Mouse (Mus musculus): Measurements from ENCODE around the gene Natd1. TPM values are rescaled to one million over a fixed set of nuclear protein-coding genes. Genes with fewer than 3 reads are reported as not detected.

Gene Natd1
- polyA plus RNA-seq, 1 experiment from 2014 or later = 20.1 TPM

DNA sequence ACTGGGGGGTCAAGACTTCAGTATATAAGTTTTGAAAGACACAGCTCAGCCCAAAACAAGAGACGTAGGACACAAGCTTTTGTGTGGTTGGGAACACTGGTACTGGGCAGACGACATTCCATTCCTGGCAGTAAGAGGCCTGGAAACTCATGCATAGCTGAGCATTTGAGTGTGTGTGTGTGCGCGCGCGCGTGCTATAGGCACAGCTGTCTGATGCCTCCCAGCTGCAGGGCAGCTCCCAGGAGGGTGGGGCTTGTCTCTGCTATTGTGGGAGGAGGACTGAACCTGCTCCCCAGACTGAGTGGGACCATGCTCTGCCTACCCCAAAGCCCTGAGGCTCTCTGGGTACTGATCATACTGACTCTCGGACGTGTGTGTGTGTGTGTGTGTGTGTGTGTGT is 26.8 kb upstream of the Natd1 start:
- Histone ChIP-seq H3K27ac (peak overlapping the region; percentile 42; the same call in 1 of the 2 replicates), H3K36me3 (replicated peaks) (peaks cover 51% of the 10 kb centered on the region), H3K27me3 (ENCODE audit: poor library complexity, severe bottlenecking) (no peaks in the 10 kb centered on the region), H3K4me3 (no peak overlapping the region), H3K9me3 (no peaks in the 10 kb centered on the region), H3K4me1 (peaks cover 42% of the 10 kb centered on the region)
- no peak for DNase-seq (ENCODE audit: extremely low spot score, low spot score)
- 71% methylated on average over 9 of the region's 9 CpGs for WGBS

DNA sequence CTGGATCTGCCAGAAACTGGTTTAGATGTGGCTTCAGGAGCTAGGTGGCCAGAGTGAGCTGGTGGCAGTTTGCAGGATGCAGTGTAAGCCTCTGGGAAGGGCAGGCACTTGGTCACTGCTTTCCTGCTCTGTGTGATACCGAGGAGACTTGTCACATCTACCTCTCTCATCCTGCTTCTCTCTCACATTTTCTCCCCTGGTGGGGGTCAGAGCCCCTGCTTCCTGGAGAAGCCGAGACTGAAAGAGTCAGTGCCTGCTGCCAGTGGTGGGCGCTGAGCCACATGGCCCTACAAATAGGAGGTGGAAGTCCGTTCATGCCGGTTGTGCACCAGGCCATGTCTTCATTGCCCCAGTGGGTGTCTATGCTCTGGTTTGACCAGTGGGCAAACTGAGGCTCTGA is 26.0 kb upstream of the Natd1 start:
- no peak for DNase-seq (ENCODE audit: extremely low spot score, low spot score)
- no peaks in the 10 kb centered on the region for H3K27me3 ChIP-seq (ENCODE audit: poor library complexity, severe bottlenecking)
- peaks cover 48% of the 10 kb centered on the region for H3K36me3 ChIP-seq (replicated peaks)
- 88% methylated on average over 5 of the region's 5 CpGs for WGBS
- peak overlapping the region; percentile 53 for H3K27ac ChIP-seq
- no peak overlapping the region for H3K4me3 ChIP-seq
- no peaks in the 10 kb centered on the region for H3K9me3 ChIP-seq
- peaks cover 43% of the 10 kb centered on the region for H3K4me1 ChIP-seq

DNA sequence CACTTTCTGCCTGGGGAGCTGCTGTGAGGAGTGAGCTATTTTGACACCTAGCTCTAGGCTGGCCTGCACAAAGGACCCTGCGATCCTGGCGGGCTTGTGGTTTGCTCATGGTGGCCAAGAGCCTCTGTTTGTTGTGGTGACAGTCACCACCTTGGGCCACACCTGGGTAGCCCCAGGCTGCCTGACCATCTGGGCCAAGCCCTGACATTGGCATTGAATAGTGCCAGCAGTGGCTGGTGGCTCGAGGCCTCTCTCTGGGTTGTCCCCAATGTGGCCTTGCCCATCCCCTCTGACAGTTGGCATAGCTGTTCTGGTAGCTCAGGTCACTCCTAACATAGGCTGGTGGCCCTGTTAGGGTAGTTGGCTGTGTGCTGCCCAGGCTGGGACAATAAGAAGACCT is 24.9 kb upstream of the Natd1 start:
- Histone ChIP-seq H3K4me1 (peaks cover 46% of the 10 kb centered on the region), H3K27me3 (ENCODE audit: poor library complexity, severe bottlenecking) (no peaks in the 10 kb centered on the region), H3K9me3 (no peaks in the 10 kb centered on the region), H3K27ac (no peak overlapping the region), H3K36me3 (replicated peaks) (peaks cover 47% of the 10 kb centered on the region), H3K4me3 (no peak overlapping the region)
- no peak for DNase-seq (ENCODE audit: extremely low spot score, low spot score)
- 81% methylated on average over 3 of the region's 3 CpGs for WGBS

DNA sequence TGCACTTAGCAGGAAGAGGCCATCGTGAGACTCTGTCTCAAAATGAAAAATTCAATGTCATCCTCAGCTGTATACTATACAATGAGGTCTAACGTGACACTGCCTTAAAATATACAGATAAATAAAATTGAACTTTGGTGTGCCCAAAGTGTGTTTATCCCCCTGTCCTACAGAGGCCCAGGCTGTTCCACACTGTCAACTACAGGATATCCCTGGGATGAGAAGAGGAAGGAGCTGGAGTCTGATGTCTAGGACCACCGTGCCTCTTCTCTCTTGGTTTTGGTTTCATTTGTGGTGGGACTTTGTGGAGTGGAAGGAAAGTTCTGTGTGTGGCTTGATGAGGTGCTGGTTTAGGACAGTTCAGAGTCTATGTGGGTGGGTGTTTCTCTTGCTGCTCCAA is 23.1 kb upstream of the Natd1 start:
- Histone ChIP-seq H3K4me3 (no peak overlapping the region), H3K36me3 (replicated peaks) (peaks cover 33% of the 10 kb centered on the region), H3K4me1 (peaks cover 55% of the 10 kb centered on the region), H3K9me3 (no peaks in the 10 kb centered on the region), H3K27me3 (ENCODE audit: poor library complexity, severe bottlenecking) (no peaks in the 10 kb centered on the region), H3K27ac (no peak overlapping the region)
- 89% methylated on average over 3 of the region's 3 CpGs for WGBS
- DNase-seq (ENCODE audit: extremely low spot score, low spot score) = no peak

DNA sequence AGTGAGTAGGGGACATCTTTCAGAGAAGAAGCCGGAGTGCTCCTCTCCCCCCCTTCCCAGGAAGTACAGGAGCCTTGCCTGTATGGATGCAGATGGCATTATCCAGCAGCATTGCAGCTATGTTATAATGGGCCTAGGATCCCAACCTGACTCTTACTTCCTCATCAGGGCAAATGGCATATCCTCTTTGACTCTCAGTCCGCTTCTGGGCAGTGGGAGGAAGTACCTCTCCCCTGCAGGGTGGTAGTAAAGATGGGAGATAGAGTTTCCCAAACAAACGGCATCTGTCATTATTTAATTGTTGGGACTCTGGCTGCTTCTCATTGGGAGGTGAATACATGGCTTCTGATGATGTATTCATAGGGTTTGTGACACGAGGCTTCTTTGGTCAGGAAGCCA is 21.4 kb upstream of the Natd1 start:
- H3K9me3 ChIP-seq = no peaks in the 10 kb centered on the region
- peak overlapping the region; percentile 8; the same call in 1 of the 2 replicates for H3K27ac ChIP-seq
- peaks cover 53% of the 10 kb centered on the region for H3K4me1 ChIP-seq
- peaks cover 23% of the 10 kb centered on the region for H3K36me3 ChIP-seq (replicated peaks)
- H3K4me3 ChIP-seq = no peak overlapping the region
- 84% methylated on average over 4 of the region's 4 CpGs for WGBS
- no peak for DNase-seq (ENCODE audit: extremely low spot score, low spot score)
- H3K27me3 ChIP-seq (ENCODE audit: poor library complexity, severe bottlenecking) = no peaks in the 10 kb centered on the region

DNA sequence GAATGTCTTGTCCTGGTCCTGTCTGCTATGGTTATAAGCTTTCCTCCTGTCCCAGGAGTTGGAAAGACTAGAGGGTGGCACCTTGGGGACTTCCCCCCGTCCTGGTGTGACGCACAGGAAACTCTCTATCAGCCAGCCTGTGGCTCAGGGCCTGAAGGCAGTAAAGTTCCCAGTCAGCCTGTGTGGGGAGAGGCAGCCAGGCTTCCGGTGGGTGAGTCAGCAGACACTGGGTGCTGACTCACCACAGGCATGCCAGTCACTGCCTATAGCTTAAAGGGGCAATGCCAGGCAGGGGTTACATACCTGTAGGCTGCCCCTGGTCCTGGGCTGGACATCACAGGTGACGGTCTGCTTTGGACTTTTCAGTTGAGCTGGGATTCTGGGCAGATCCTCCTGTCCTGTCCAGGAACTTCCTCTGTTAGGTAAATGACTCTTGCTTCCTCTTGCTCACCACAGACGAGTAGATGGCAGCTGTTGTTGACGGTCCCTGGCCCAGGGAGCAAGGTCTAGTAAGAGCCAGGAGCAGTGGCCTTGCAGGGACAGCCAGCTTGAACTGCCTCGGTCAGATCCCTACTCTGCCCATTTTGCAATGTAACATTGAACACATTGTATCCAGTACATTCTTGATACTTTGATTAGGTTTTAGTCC is 20.9 kb upstream of the Natd1 start:
- H3K4me1 ChIP-seq = peaks cover 53% of the 10 kb centered on the region
- H3K27ac ChIP-seq = peak overlapping the region; percentile 8; the same call in 1 of the 2 replicates
- DNase-seq (ENCODE audit: extremely low spot score, low spot score) = no peak
- H3K9me3 ChIP-seq = no peaks in the 10 kb centered on the region
- H3K36me3 ChIP-seq (replicated peaks) = peaks cover 23% of the 10 kb centered on the region
- peaks cover 4% of the 10 kb centered on the region; the same call in 1 of the 2 replicates for H3K27me3 ChIP-seq (ENCODE audit: poor library complexity, severe bottlenecking)
- no peak overlapping the region for H3K4me3 ChIP-seq
- 88% methylated on average over 7 of the region's 7 CpGs for WGBS

DNA sequence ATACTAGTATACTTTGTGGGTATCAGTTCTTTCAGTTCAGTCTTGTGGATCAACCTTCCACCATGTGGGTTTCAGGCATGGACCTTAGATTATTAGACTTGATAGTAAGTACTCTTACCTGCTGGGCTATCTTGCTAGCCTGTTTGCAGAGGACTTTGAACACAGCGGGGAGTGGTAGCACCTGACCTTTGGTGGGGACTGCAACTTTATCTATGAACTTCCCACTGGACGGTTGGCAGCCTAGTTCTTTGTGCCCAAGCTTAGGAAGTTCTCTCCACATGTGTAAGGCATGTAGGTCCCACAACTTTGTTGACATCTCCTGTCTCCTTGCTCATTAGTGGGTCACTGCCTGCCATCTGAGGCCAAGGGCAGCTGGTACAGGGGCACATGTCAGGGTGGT is 20.2 kb upstream of the Natd1 start:
- WGBS = 85% methylated on average over 2 of the region's 2 CpGs
- DNase-seq (ENCODE audit: extremely low spot score, low spot score) = no peak
- Histone ChIP-seq H3K36me3 (replicated peaks) (peaks cover 23% of the 10 kb centered on the region), H3K27ac (no peak overlapping the region), H3K4me3 (no peak overlapping the region), H3K4me1 (peaks cover 51% of the 10 kb centered on the region), H3K27me3 (ENCODE audit: poor library complexity, severe bottlenecking) (peaks cover 9% of the 10 kb centered on the region; the same call in 1 of the 2 replicates), H3K9me3 (no peaks in the 10 kb centered on the region)

DNA sequence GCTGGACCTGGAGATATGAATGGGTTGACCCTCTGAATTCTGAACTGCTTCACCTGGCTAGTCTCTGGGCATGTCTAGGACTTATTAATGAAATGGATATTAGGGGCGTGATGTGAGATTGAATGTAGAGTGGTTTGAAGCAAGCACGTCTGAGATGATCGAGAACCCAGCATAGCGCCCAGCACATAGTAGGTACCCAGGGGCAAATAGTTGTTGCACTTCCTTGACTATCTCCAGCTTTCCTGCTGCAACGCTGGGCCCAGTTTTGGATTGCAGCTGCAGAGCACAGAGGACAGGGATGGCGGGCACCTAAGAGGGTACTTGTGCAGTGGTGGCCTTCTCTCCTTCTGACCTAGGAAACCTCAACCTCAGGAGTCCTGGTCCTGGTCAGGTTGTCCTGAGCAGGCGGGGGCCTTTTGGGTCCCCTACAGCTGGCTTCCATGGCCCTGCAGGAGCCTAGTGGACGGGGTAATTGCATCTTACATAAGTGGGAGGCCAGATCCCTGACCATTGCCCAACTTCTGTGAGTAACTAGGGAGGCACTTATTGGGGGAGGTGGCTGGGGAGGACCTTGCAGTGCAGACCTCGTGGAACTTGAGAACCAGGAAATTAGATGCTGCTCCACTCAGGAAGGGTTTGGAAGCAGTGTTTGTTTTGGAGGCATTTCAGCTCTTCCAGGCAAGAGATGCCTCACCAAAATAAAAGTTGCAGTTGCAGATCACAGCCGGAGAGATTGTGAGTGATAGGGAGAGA is 18.8 kb upstream of the Natd1 start:
- peaks cover 51% of the 10 kb centered on the region for H3K4me1 ChIP-seq
- DNase-seq (ENCODE audit: extremely low spot score, low spot score) = no peak
- peak overlapping the region; percentile 70 for H3K4me3 ChIP-seq
- 85% methylated on average over 10 of the region's 10 CpGs for WGBS
- no peak overlapping the region for H3K27ac ChIP-seq
- H3K27me3 ChIP-seq (ENCODE audit: poor library complexity, severe bottlenecking) = peaks cover 9% of the 10 kb centered on the region; the same call in 1 of the 2 replicates
- H3K9me3 ChIP-seq = no peaks in the 10 kb centered on the region
- peaks cover 21% of the 10 kb centered on the region for H3K36me3 ChIP-seq (replicated peaks)

DNA sequence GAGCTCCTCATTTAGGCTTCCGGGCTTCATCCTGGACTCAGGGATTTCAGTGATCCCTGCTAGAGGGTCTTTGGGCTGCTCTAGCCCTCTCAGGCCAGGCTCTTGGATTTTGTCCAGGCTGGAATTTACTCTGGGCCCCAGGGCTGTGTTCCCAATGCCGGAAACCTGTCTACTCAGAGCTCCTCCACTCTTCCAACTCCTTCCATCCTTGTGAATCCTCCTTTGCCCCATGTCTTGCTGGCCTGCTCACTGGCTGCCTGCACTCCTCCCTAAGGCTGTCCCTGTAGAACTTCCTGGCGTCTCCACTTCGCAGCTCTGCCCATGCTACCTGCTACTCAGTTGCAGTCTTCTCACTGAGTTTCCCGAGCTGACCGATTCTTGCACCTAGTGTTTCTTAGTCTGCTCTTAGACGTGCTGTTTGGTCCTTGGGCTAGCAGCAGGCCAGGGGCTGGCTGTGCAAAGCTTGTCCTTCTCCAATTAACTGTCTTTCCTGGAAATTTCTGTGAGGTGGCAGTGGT is 18.0 kb upstream of the Natd1 start:
- no peak for DNase-seq (ENCODE audit: extremely low spot score, low spot score)
- no peaks in the 10 kb centered on the region for H3K9me3 ChIP-seq
- H3K4me1 ChIP-seq = peaks cover 57% of the 10 kb centered on the region
- peak overlapping the region; percentile 70 for H3K4me3 ChIP-seq
- 11% methylated on average over 7 of the region's 7 CpGs for WGBS
- peaks cover 21% of the 10 kb centered on the region for H3K36me3 ChIP-seq (replicated peaks)
- peak overlapping the region; percentile 86 for H3K27ac ChIP-seq
- peaks cover 9% of the 10 kb centered on the region; the same call in 1 of the 2 replicates for H3K27me3 ChIP-seq (ENCODE audit: poor library complexity, severe bottlenecking)

DNA sequence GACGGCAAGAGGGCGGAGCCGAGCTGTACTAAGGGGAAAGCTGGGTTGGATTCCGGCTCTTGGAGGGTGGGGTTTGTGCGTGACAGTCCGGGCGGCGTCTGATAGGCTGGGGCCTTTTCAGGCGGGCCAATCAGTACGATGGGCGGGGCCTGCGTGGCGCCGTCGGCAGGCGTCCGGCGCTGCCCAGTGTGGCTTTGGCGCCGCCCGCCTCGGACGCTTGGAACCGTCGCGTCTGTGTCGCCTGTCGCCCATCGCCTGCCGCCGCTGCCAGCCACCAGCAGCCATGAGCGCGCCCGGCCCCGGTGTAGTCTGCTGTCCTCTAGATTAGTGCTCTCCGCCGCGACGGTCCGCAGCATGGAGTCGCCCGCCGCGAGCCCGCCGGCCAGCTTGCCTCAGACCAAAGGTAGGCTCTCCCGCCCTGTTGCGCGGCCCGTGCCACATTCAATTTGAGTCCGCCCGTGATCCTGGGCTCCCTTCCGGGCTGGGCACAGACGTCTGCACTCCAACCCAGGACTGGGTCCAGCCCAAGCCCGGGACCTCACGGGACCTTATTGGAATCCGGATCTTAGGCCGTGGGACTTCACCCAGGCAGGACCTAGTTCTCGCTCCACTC is 17.4 kb upstream of the Natd1 start, which contains the start of gene Map2k3:
Map2k3 (plus strand) TSS at position 165 of the 613 bp plus-strand sequence.
- Histone ChIP-seq H3K27me3 (ENCODE audit: poor library complexity, severe bottlenecking) (peaks cover 9% of the 10 kb centered on the region; the same call in 1 of the 2 replicates), H3K9me3 (no peaks in the 10 kb centered on the region), H3K27ac (peak within 1 kb of the TSS; percentile 86), H3K4me3 (peak within 1 kb of the TSS; percentile 70), H3K4me1 (peaks cover 59% of the 10 kb centered on the region), H3K36me3 (replicated peaks) (peaks cover 18% of the 10 kb centered on the region)
- peak; percentile 91 for DNase-seq (ENCODE audit: extremely low spot score, low spot score)
- under 1% methylated on average over 59 of the region's 59 CpGs for WGBS

DNA sequence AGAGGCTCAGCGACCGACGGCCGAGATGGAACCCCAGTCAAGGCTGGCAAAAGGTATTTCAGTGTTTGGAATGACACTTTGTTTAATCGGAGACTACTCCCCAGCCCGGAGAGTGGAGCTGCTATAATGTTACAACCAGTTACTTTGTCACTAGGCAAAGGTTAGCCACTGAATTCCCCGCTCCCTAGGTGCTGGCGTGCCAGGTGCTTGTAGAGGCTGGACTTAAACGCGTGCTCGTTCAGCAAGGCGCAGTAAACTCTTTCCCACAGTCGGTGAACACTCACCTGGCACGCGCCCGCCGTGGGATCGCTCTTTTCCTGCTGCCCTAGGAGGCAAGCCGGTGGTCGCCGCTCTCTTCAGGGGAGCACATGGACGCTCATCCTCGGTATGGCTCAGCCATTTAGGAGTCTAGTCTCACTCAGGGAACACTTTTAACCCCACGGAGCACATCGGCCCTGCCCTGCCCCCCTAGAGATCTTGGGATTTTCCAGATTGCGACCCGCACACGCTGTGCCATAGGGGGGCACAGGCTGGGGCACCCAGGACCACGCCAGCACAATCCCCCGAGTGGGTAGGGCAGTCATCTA is 16.8 kb upstream of the Natd1 start:
- Histone ChIP-seq H3K36me3 (replicated peaks) (peaks cover 17% of the 10 kb centered on the region), H3K27me3 (ENCODE audit: poor library complexity, severe bottlenecking) (peaks cover 9% of the 10 kb centered on the region; the same call in 1 of the 2 replicates), H3K4me1 (peaks cover 59% of the 10 kb centered on the region), H3K27ac (peak overlapping the region; percentile 86), H3K9me3 (no peaks in the 10 kb centered on the region), H3K4me3 (peak overlapping the region; percentile 70)
- DNase-seq (ENCODE audit: extremely low spot score, low spot score) = no peak
- 2% methylated on average over 30 of the region's 30 CpGs for WGBS

DNA sequence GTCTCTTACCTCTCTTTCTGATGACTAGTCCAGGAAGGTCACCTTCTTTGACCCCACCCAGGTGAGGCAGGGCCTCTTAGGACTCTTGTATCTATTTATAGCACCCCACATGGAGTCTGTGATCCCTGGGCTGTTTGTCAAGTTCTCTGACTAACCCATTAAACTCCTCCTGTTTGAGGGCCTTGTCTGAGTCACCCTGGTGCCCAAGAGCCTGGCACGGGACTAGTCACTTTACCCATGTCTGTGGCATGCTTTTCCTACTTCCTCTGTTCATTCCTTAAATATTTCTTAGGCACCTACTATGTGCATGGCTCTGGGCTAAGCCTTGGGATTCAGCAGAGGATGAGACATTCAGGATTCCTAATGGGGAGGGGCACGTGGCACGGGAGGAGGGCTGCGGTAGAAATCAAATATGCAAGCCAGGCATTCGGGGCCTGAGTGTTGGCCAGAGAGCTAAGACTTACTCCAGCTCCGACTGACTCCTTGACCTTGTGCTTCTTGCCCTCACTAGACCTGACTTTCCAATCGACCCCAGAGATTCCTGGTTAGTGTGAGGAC is 16.3 kb upstream of the Natd1 start:
- DNase-seq (ENCODE audit: extremely low spot score, low spot score) = no peak
- Histone ChIP-seq H3K27ac (peak overlapping the region; percentile 86; the same call in 1 of the 2 replicates), H3K36me3 (replicated peaks) (peaks cover 14% of the 10 kb centered on the region), H3K4me3 (peak overlapping the region; percentile 70), H3K9me3 (no peaks in the 10 kb centered on the region), H3K4me1 (peaks cover 58% of the 10 kb centered on the region), H3K27me3 (ENCODE audit: poor library complexity, severe bottlenecking) (peaks cover 9% of the 10 kb centered on the region; the same call in 1 of the 2 replicates)
- 28% methylated on average over 7 of the region's 7 CpGs for WGBS
